Mouse (Mus musculus) ES-E14 (cell line): Measurements from ENCODE around the gene Alpl.

ENCODE experiments used
- MAFK ChIP-seq: IDR thresholded peaks from 2 replicates; pipeline ENCODE4 v1.6.1; 2014; ENCODE audit warnings: mild to moderate bottlenecking, low read depth, low read length, inconsistent platforms; ENCODE audit not compliant: insufficient read depth
- ZC3H11A ChIP-seq: IDR thresholded peaks from 2 replicates; pipeline ENCODE4 v1.6.1; 2012; ENCODE audit warnings: low read depth, mild to moderate bottlenecking, inconsistent platforms, low read length, borderline replicate concordance

DNA sequence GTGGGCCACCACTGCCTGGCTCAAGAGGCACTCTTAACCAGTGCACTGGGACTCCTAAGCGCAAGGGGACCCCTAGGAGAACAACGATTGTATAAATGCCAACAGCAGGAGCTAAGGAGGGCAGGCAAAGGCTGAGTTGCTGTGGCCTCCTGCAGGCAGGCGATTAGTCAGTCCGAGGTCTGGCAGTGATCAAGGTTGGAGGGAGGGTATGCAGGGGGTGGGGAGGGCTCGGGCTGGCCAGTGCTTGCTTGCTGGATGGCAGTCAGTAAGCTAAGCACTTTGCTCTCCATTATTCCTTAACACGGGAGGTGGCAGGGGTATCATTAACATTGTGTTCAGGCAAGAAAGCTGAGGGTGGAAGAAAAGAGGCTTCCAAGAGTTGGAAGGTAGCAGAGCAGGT, 34.2 kb upstream of the Alpl start:
- no peak for TF ChIP-seq MAFK
- no peak for TF ChIP-seq ZC3H11A
